Mouse (Mus musculus): Measurements from ENCODE around the gene Adgrf4. TPM values are rescaled to one million over a fixed set of nuclear protein-coding genes. Genes with fewer than 3 reads are reported as not detected.
A peak's percentile ranks its signal among the peaks of the same experiment; 100 is the strongest.

Adgrf4 gene
- polyA plus RNA-seq, 1 experiment = 3.9 TPM

DNA sequence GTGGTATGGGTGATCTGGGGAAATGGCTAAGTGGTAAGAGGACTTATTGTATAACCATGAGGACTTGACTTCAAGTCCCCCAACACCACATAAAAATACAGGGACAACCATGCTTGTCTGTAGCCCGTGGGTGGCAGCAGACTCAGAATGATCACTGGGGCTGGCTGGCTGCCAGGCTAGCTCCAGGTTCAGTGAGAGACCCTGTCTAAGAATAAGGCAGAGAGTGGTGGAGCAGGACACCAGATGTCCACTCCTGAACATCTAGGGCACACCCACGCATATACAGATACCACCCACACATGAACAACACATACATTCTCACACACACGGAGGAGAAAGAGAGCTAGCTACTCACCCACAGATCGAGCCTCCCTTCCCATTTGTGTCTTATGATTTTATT is 2.6 kb upstream of the Adgrf4 start:
- DNase-seq = no peak
- no peak for TF ChIP-seq POLR2A (IDR thresholded peaks at IDR 0.05; ENCODE audit: borderline replicate concordance, insufficient read depth, low read length)
- no peak for TF ChIP-seq CTCF (IDR thresholded peaks at IDR 0.05; ENCODE audit: borderline replicate concordance, insufficient read depth, low read depth, low read length)
- Histone ChIP-seq H3K4me3 (replicated peaks; ENCODE audit: insufficient read depth, low read depth, low read length) (no peak overlapping the region), H3K27ac (ENCODE audit: insufficient read depth, low read length) (no peak overlapping the region), H3K27me3 (ENCODE audit: control insufficient read depth, insufficient read depth, low read length) (no peaks in the 10 kb centered on the region), H3K4me1 (ENCODE audit: control insufficient read depth, insufficient read depth, low read length) (no peaks in the 10 kb centered on the region)
- 81% methylated on average over 4 of the region's 4 CpGs for WGBS

DNA sequence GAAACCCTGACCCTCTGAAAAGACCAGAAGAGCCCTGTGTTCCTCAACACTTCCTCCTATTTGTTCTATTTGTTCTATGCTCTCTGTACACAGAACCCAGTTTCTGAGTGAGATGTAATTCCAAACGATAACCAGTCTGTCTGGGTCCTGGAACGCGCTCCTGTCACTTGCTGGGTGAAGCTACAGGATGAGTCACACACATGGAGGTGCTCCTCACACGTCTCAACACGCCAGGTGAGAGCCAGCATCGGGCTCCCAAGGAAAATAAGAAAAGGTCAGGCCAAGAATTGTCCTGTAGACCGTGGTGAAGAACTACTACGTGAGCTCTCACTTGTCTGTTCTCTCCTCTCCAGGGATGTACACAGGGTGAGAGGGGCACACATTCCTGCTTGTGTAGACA is 1.6 kb downstream of the Adgrf4 start:
- Histone ChIP-seq H3K27ac (ENCODE audit: insufficient read depth, low read length) (no peak overlapping the region), H3K4me1 (ENCODE audit: control insufficient read depth, insufficient read depth, low read length) (no peaks in the 10 kb centered on the region), H3K27me3 (ENCODE audit: control insufficient read depth, insufficient read depth, low read length) (no peaks in the 10 kb centered on the region), H3K4me3 (replicated peaks; ENCODE audit: insufficient read depth, low read depth, low read length) (no peak overlapping the region)
- WGBS = 86% methylated on average over 8 of the region's 8 CpGs
- no peak for DNase-seq
- TF ChIP-seq POLR2A (IDR thresholded peaks at IDR 0.05; ENCODE audit: borderline replicate concordance, insufficient read depth, low read length) (no peak), CTCF (IDR thresholded peaks at IDR 0.05; ENCODE audit: borderline replicate concordance, insufficient read depth, low read depth, low read length) (no peak)

DNA sequence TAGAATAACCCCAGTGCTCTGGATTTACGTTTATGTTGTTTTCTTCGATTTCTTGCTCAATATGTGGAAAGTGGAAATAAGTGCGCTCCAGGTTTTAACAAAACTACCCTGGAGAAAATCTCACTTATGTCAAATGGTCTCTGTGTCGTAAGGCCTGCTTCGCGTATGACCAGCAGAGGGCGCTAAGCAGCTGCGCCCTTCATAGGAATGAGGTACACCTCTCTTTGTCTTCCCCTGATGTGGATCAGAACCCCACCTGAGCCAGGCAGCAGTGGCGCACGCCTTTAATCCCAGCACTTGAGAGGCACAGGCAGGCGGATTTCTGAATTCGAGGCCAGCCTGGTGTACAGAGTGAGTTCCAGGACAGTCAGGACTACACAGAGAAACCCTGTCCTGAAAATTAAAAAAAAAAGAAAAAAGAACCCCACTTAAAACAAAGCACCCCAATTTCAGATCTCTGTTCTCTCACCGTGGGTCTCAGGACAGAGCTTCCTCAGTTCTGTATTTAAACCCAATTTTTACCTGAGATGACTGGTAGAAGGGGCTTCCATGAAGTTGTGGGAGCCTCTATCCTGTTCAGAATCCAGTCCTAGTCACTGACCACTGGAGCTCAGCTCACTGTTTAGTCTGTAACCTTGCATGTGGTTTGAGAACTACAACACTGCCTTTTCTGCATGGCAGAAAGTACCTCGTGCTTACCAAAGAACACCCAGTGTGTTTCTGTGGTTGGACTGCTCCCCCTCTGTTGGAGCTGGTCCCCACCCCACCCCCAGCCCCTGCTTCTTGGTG is 33.3 kb downstream of the Adgrf4 start:
- WGBS = 25% methylated on average over 14 of the region's 14 CpGs
- H3K4me1 ChIP-seq (ENCODE audit: control insufficient read depth, insufficient read depth, low read length) = no peaks in the 10 kb centered on the region

DNA sequence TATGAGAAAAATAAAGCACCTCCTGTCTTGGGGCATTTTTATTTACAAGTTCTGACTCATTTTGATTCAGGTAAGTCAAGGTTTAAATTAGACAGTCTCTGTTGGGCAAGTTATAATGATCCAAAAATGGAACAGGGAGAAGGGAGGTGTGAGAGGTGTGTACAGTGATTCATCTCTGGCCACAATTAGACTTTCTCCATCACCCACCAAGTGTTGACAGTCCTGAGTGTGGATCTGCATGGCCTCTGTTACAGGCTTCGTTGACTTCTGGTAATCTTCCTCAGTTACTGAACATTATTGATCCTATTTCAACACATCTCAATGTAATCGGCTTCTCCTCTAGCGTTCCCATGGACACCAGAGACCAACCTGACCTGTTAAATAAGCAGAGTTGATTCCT is 48.7 kb downstream of the Adgrf4 start:
- no peak for TF ChIP-seq POLR2A (IDR thresholded peaks at IDR 0.05; ENCODE audit: borderline replicate concordance, insufficient read depth, low read length)
- TF ChIP-seq CTCF (IDR thresholded peaks at IDR 0.05; ENCODE audit: borderline replicate concordance, insufficient read depth, low read depth, low read length) = no peak
- H3K4me3 ChIP-seq (replicated peaks; ENCODE audit: insufficient read depth, low read depth, low read length) = no peak overlapping the region
- WGBS = 88% methylated on average over 3 of the region's 3 CpGs
- no peak for DNase-seq
- no peak overlapping the region for H3K27ac ChIP-seq (ENCODE audit: insufficient read depth, low read length)
- H3K4me1 ChIP-seq (ENCODE audit: control insufficient read depth, insufficient read depth, low read length) = no peaks in the 10 kb centered on the region
- H3K27me3 ChIP-seq (ENCODE audit: control insufficient read depth, insufficient read depth, low read length) = no peaks in the 10 kb centered on the region

More for the DNA sequence above, 33.3 kb downstream of the Adgrf4 start:
- H3K4me3 ChIP-seq (replicated peaks; ENCODE audit: insufficient read depth, low read depth, low read length) = no peak overlapping the region
- H3K27ac ChIP-seq (ENCODE audit: insufficient read depth, low read length) = no peak overlapping the region
- no peak for TF ChIP-seq POLR2A (IDR thresholded peaks at IDR 0.05; ENCODE audit: borderline replicate concordance, insufficient read depth, low read length)
- peak; percentile 66 for TF ChIP-seq CTCF (IDR thresholded peaks at IDR 0.05; ENCODE audit: borderline replicate concordance, insufficient read depth, low read depth, low read length)
- H3K27me3 ChIP-seq (ENCODE audit: control insufficient read depth, insufficient read depth, low read length) = no peaks in the 10 kb centered on the region
- DNase-seq = peak; percentile 2 to 14

DNA sequence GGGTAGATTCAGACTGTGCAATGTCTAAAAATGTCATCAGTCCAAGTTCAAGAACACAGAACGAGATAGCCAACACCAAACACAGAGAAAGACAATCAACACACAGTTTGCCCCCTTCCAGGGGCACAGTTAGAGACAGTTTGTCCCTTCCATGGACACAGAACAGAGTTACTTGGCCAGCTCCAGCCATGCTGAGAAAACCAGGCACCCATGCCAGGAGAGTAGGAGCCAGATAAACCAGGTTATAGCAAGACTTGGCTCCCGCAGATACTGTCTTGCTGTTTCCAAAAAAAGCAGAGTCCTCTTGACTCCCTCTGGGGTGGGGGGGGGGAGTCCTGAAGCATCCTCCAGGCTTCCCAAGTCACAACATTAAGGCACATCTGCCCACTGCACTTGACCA is 61.9 kb downstream of the Adgrf4 start:
- DNase-seq = no peak
- 0 out of 2 replicates have a peak, but pooled peaks cover 3% of the 10 kb centered on the region for H3K4me1 ChIP-seq (ENCODE audit: control insufficient read depth, insufficient read depth, low read length)
- 1% methylated on average over 2 of the region's 2 CpGs for WGBS
- H3K27ac ChIP-seq (ENCODE audit: insufficient read depth, low read length) = no peak overlapping the region
- H3K27me3 ChIP-seq (ENCODE audit: control insufficient read depth, insufficient read depth, low read length) = no peaks in the 10 kb centered on the region
- H3K4me3 ChIP-seq (replicated peaks; ENCODE audit: insufficient read depth, low read depth, low read length) = no peak overlapping the region
- TF ChIP-seq CTCF (IDR thresholded peaks at IDR 0.05; ENCODE audit: borderline replicate concordance, insufficient read depth, low read depth, low read length) (no peak), POLR2A (IDR thresholded peaks at IDR 0.05; ENCODE audit: borderline replicate concordance, insufficient read depth, low read length) (no peak)

DNA sequence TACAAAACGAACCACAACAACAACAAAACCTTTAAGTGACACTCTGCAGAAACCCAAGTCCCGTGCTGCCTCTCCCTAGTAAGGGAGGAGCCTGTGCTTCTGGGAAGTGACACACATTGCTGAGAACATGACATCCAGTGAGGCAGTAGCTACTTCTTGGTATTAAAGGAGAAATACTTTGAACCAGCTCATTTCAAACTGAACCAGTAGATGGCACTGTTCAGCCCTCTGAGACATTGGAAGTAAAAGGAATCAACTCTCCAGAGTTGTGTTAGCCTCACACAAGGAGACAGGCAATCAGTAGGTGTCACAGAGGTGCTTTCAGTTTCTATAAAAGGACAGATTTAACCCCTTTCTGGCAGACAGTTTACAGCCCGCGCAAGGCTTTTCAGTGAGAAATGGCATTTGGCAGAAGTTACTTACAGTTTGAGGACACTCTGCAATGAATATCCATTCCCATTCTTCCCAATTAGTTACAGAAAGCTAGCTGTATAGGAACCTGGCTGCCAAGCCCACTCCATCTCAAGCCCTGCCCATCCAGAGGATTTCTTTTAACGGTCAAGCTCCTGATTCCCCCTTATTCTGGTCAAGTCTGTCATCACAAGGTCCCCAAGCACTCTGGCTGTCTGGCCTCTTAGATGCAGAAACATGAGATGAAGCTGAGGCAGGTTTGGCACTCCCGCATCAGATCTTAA is 78.9 kb downstream of the Adgrf4 start:
- Histone ChIP-seq H3K4me1 (ENCODE audit: control insufficient read depth, insufficient read depth, low read length) (no peaks in the 10 kb centered on the region), H3K4me3 (replicated peaks; ENCODE audit: insufficient read depth, low read depth, low read length) (no peak overlapping the region), H3K27ac (ENCODE audit: insufficient read depth, low read length) (no peak overlapping the region), H3K27me3 (ENCODE audit: control insufficient read depth, insufficient read depth, low read length) (no peaks in the 10 kb centered on the region)
- 32% methylated on average over 6 of the region's 6 CpGs for WGBS
- peak; percentile 45; the same call in 1 of the 2 replicates for TF ChIP-seq CTCF (IDR thresholded peaks at IDR 0.05; ENCODE audit: borderline replicate concordance, insufficient read depth, low read depth, low read length)
- TF ChIP-seq POLR2A (IDR thresholded peaks at IDR 0.05; ENCODE audit: borderline replicate concordance, insufficient read depth, low read length) = no peak
- peak; percentile 15 to 43 for DNase-seq

DNA sequence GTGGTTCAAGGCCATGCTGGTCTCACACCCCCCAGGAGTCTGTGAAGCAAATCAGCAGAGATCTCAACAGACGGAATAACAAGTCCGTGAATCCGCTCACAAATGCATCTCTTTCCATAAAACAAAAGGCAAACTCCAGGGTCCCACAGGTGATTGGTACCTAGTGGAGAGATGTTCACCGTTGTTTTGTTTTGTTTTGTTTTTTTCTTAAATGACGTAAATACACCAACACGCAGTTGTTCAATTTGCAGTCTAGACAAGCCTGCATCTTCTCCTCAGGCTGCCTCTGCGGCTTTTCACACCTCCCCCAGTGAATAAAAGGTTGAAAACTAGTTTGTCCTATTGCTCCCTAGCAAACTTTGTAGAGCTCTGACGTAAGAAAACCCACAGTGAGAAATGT is 80.8 kb downstream of the Adgrf4 start, which contains the start of gene Opn5:
Gene Opn5, minus strand, starts transcription at position 101 of the 400 bp plus-strand sequence.
- no peak within 1 kb of the TSS for H3K27ac ChIP-seq (ENCODE audit: insufficient read depth, low read length)
- no peaks in the 10 kb centered on the region for H3K4me1 ChIP-seq (ENCODE audit: control insufficient read depth, insufficient read depth, low read length)
- TF ChIP-seq CTCF (IDR thresholded peaks at IDR 0.05; ENCODE audit: borderline replicate concordance, insufficient read depth, low read depth, low read length) (no peak), POLR2A (IDR thresholded peaks at IDR 0.05; ENCODE audit: borderline replicate concordance, insufficient read depth, low read length) (no peak)
- 94% methylated on average over 8 of the region's 8 CpGs for WGBS
- DNase-seq = no peak
- no peak within 1 kb of the TSS for H3K4me3 ChIP-seq (replicated peaks; ENCODE audit: insufficient read depth, low read depth, low read length)
- no peaks in the 10 kb centered on the region for H3K27me3 ChIP-seq (ENCODE audit: control insufficient read depth, insufficient read depth, low read length)
